Mouse (Mus musculus): ENCODE measurements at regions not wholly inside any gene's neighbourhood (a gene's known extent, or its start where the extent isn't known, plus 50 kb on each side); places are given as distances from the start of the nearest gene placed in this dataset.

- peak; percentile 38 for DNase-seq
Observed at GRCm38 (mm10) chr14:47862556-47862955, 214.3 kb downstream of the Ktn1 start.

GRCm38 (mm10) chr14:47863067-47863466 is 214.8 kb downstream of the Ktn1 start:
- peak; percentile 42 for DNase-seq

DNA sequence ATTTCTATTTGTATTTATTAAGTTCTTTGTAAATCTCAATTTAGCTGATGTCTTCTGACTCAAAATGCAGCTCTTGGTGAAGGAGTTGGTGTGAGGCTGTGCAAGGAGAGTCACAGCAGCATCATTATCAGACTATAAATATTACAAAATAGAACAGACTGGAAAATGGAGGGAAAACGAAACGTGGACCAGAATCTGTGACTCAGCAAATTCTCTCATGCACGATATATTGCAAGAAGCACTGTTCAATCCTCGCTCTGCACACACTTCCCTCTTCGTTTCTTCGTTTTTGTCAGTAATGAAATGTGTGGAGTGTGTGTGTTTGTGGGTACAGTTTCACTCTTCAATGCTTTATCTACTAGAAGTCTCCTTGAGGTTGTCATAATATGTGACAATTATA is 215.5 kb downstream of the Ktn1 start:
- DNase-seq, result no peak

DNA sequence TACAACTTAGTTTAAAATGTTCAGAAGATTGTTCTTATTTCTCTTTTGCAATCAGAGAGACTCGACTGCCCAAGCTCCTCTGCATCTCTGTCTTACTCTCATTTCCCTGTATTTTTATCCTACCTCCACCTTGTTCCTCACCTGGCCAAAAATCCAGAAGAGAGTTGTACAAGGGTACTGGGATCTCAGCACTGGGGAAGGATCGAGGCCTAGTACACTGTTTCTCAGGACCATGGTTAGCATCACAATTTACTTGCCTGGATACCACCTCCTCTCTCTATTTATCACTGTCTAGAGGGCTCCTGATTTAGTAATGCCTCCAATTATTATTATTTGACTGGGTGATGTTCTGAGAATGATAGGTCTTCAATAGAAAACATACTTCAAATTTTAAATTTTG is 218.8 kb downstream of the Ktn1 start:
- no peak for DNase-seq

GRCm38 (mm10) chr14:47868258-47868780 is 220.1 kb downstream of the Ktn1 start:
- no peak for DNase-seq

DNA sequence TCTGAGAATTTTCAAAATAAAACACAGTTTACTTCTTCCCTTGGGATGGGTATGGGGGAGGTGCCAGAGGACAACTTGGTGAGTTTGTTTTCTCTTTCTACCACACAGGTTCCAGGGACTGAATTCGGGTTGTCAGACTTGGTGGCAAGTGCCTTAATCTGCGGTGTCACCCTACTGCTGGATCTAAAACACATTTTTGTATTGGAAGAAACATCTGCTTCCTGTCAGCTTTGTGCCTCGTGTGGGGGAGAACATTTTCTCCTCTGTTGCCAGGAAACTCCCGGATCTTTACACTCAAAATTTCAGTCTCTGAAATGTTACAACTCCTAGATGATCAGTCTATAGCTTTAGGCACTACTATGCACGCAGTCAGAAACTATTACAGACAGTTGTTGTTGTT is 228.3 kb downstream of the Ktn1 start:
- no peak for DNase-seq

DNA sequence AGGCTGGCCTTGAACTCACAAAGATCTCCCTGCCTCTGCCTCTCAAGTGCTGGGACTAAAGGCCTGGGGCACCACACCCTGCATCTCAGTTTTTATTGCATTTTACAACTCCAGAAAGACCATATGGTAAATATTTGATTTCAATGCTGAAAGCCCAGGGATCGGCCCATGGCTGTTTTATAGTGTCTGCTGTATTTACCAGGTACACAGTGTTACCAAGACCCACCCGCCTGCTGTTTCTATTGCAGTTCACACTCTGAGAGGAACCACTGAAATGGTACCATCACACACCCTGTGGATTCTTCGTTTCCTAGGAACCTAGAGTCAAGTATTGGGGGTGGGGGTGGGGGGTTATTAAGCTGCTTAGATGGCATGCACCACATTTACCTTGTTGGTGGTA is 228.9 kb downstream of the Ktn1 start:
- no peak for DNase-seq

DNA sequence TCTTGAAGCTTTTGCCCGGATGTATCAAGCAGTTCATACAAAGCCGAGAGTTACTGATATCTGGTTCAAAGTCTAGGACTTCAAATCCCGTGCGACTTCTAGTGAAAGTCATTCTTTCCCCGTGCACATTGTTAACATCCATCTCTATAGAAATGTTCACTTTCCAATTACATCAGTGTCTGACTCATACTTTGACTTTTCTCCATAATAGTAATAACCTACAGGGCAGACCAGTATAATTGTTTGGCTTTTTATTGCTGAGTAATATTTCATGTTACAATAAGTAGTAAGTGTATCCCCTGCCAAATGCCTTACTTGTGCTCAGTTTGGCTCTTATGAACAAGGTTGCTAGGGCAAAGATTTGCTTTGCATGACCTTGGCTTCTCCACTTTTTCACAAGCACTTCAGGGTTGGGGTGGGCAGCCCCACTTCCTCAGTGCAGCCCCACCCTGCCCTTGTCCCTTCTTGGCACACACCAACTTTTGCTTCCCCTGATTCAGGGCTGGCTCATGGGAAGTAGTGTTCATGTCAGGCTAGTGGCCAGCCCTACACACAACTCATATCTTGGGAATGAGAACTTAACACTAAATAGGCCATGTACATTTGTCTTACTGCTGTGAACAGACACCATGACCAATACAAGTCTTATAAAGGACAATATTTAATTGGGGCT is 229.7 kb downstream of the Ktn1 start:
- DNase-seq, result no peak

- DNase-seq, result no peak
Observed at GRCm38 (mm10) chr14:47885326-47885725, 235.3 kb upstream of the Peli2 start.

- no peak for DNase-seq
Observed at GRCm38 (mm10) chr14:47890251-47891198, 230.1 kb upstream of the Peli2 start.

DNA sequence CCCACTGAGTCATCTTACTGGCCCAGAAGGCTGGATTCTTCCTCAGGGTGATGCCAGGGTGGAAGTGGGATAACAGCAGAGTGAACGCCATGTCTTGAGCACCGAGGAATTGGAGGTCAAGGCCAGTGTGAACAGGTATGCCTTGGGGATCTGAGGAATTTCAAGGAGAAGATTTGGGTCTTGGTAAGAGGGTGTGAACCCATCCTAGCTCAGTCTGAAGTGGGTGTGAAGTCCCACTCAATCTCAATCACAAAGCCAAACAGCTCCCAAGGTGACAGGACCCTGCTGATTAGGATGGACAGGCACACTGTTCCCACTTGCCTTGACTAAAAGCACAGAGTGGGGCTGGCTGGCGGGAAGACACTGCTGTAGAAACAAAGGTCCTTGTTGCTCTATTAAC is 224.0 kb upstream of the Peli2 start:
- DNase-seq, result no peak

DNA sequence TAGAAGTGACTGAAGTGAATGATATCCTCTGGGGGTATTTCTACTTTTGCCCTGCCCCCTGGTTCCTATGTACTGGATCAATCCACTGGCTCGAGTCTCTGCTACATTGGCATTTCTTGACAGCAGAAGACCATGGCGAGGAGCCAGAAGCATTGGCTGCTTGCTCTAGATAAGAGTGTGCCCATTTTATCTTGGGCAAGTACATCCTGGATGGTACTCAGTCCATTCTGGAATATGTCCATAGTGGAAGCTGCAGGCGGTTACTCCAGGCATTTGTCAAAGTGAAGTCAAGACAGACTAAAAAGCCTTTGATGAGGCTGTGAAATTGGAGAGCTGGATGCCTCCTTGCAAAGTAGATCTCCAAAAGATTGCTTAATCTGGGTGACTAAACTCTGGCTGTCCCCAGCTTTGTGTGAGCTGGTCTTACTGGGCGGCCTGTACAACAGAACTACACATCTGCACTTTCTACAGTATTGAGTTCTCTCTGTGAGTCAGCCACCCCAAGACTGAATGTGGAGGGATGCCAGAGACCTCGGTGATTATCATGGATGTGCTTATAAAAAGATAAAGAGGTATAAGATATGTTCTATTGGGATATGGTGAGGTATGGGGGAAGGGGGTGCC is 222.6 kb upstream of the Peli2 start:
- DNase-seq, result peak; percentile 33

- no peak for DNase-seq
Observed at GRCm38 (mm10) chr14:47898605-47899004, 222.0 kb upstream of the Peli2 start.

DNA sequence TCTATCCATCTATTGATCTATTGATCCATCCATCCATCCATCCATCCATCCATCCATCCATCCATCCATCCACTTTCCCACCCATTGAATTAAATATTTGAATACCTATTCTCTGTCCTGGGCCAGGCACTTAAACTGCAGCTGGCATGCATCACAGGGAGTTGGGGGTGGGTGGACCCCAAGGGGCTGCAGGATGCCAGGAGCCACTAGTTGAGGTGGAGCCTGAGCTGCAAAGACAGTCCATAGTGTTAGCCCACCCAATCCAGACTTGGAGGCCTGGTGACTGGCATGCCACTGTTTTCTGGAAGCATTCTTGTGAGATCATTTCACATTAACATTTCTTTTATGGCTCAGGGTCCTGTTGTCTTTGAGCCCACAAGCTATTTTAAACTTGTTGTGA is 215.3 kb upstream of the Peli2 start:
- DNase-seq, result no peak

GRCm38 (mm10) chr14:47909129-47909528 is 211.5 kb upstream of the Peli2 start:
- no peak for DNase-seq

DNA sequence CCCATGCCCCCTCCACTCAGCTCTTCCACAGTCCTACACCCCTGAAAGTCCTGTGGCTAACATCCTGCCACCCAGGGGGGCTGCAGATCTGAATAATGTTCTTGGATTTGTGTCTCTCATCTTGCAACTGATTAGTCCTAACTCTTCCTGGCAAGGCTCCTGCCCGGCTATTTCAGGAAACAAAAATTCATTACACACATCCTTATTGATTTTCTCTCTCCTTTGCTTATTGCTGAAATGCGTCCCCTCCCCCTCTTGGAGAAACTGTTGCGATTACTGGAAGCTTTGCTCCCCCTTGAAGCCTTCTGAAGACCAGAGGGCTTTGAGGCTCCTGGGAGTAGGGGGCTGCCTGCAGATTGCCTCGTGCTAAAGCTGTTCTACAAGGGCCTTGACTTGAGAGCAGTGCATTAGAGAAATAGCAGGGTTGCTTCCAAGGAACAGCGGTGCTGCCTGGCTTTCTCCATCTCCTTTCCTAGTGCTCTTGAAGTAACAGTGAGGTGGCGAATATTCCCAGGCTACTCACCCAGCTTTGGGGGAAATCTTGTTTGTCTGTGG is 209.8 kb upstream of the Peli2 start:
- no peak for DNase-seq

DNA sequence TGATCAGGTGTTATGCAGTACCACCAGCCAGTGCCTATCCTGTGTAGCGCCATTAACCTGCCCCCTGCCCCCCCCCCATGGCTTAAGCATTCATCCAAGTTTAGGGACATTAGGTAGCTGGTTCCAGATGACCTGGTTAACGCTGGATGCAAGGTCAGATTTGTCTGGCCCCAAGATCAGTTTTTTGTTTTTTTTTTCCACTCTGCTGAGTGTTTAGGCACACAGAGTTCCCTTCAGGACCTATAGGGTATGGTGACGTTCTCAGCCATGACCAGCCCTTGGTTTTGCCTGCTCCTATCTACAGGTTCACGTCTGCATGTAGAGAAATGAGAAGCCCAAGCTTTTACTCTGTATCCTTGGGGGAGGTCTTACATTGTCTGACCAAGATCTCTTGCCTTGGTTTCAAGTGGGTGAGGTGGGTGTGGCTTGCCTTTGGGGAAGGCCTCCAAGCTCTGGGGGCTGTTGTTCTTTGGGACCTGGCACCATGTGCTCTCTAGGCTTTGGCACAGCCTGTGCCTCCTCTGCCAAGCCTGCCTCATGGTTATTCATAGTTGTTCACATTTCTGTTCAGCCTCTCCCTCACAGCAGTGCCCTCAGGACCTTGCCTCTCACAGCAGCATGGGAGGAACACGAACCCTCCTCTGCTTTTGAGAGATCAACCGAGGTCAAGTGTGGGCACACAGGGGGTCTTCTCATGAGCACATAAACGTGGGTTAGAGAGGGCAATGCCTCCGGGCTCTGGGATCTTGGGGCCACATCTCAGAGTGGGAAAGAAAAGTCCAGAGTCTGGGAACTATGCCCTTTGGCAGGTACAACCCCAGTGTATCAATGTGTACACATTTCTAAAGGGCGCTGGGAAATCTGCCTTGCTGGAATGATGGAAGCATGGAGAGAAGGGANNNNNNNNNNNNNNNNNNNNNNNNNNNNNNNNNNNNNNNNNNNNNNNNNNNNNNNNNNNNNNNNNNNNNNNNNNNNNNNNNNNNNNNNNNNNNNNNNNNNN is 208.8 kb upstream of the Peli2 start:
- DNase-seq, result no peak

DNA sequence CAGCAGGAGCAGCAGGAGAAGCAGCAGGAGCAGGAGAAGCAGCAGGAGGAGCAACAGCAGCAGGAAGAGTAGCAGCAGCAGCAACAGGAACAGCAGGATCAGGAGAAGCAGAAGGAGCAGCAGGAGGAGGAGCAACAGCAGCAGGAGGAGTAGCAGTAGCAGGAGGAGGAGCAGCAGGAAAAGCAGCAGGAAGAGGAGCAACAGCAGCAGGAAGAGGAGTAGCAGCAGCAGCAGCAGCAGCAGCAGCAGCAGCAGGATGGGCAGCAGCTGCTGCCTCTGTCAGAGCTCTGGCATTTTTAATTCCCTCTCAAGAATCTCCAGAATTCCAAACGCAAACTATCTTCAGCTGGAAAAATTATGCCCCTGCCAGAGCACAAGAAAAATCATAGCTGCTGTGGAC is 205.0 kb upstream of the Peli2 start:
- no peak for DNase-seq

DNA sequence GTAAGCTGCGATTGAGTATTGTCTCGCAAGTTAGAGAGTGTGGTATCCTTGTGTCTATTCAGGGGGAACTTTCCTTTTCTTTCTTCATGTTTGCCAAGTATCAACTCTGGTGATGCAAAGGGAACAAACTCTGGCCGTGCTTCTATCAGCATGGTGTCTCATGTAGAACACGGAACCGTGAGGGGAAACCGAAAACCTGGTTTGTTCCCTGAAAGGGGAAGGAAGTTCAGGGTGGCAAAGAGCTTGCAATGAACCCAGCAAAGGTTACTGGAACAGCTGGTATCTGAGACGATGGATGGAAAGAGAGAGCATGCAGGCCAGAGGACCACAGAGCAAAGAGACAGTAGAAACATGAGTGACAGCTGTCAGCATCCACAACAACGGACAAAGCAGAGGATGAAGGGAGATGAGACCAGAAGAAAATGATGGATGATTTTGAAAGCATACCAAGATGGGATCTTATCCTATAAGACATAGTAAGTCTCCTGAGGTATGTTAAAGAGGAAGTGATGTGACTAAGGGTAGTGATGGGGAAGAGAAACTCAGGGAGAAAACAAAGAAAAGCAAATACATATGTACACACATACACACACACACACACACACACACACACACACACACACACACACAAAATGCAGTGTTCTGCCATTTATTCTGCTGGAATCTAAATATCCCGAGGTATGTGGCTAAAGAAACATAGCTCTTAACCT is 199.8 kb upstream of the Peli2 start:
- no peak for DNase-seq

GRCm38 (mm10) chr14:47921811-47922277 is 198.8 kb upstream of the Peli2 start:
- no peak for DNase-seq

Data from gastrocnemius, postnatal 25 days (tissue).